ENCODE assay signal across 8 mouse cellular contexts in the genomic region with DNA sequence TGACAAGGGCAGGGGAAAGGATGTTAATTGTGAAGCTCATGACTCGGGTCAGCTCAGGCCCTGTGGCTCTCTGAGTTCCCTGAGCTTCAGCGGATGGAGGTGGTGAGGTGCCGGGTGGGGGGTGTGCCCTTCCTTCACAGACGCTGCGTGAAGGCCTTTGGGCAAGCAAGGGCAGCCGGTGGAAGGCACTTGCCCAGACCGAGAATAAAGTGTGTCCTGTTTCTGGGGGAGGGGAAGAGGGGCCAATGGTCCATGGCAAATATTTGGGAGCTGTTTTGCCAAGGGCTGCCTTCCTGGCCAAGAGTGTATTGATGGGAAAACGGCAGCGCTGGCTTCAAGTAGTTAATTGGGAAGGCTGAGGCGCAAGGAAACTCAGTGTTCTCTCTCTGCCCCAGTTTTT. TPM values are rescaled to one million over a fixed set of nuclear protein-coding genes. Genes with fewer than 3 reads are reported as not detected.
A peak's percentile ranks its signal among the peaks of the same experiment; 100 is the strongest.
DNase-seq lines count a peak whose midpoint lies in the region; TF ChIP-seq lines count a peak whose summit lies in the region.

No protein-coding gene starts in this region.

- H3K9ac ChIP-seq in heart, adult 2 months (ENCODE audit: low read depth, low read length), result no peak overlapping the region

- DNase-seq in cerebellum, adult 11 months, result peak; percentile 4
- DNase-seq in cerebellum, adult 8-10 months, result no peak
- peak; percentile 64 to 69 for DNase-seq in right cerebral cortex, postnatal 10 days (ENCODE audit: low spot score in 2 of 2)
- no peak for DNase-seq in right cerebral cortex, postnatal 4 days
- DNase-seq in left cerebral cortex, postnatal 36 days (ENCODE audit: low spot score in 2 of 2), result peak; percentile 17 to 20
- no peak for DNase-seq in thymus, postnatal 25 days
- no peak for DNase-seq in heart, adult 18-20 months
- DNase-seq in heart, adult 2 months, result no peak

- no peak for TF ChIP-seq EP300 in heart, adult 2 months (IDR thresholded peaks at IDR 0.05; ENCODE audit: insufficient read depth, low read depth, low read length)

- no peak for TF ChIP-seq CTCF in heart, adult 2 months (IDR thresholded peaks at IDR 0.05)

- intact Hi-C loops in left cerebral cortex, postnatal 36 days (cut with DNase I), result loop anchor here (5.0 kb wide), 1 partner anchor 57 kb away; no protein-coding TSS in a partner anchor
- intact Hi-C loops in heart, adult 2 months (cut with DNase I), result no loop called here

- H3K27ac ChIP-seq in heart, adult 2 months, result no peak overlapping the region

- 13% methylated on average over 10 of the region's 10 CpGs for WGBS in heart, adult 2 months

- no peaks in the 10 kb centered on the region for H3K36me3 ChIP-seq in heart, adult 2 months (ENCODE audit: control insufficient read depth, insufficient read depth, low read length)

- no peaks in the 10 kb centered on the region for H3K79me2 ChIP-seq in heart, adult 2 months (replicated peaks; ENCODE audit: control insufficient read depth, insufficient read depth, low read length)

- H3K4me3 ChIP-seq in heart, adult 2 months, result no peak overlapping the region

- H3K4me1 ChIP-seq in heart, adult 2 months (ENCODE audit: control insufficient read depth, insufficient read depth, low read length), result no peaks in the 10 kb centered on the region; the same call in 1 of the 2 replicates

- TF ChIP-seq POLR2A in heart, adult 2 months (IDR thresholded peaks at IDR 0.05; ENCODE audit: insufficient read depth, low read depth, low read length), result no peak

- peaks cover 10% of the 10 kb centered on the region for H3K27me3 ChIP-seq in heart, adult 2 months (ENCODE audit: control insufficient read depth, insufficient read depth, low read length)

RNA-seq across cellular contexts. Expression of a gene that starts 1.4 kb away (rescaled TPM):
- 100 to 1,000 TPM; 134 to 153 TPM for total RNA-seq in left cerebral cortex, postnatal 36 days (2021)
- total RNA-seq in heart, adult 18-20 months (2021), result 1 to 10 TPM; 7.0 to 7.9 TPM
- total RNA-seq in heart, adult 2 months (2021), result 1 to 10 TPM; 5.5 to 6.2 TPM
- 15.7 and 22.1 TPM in 2 replicates for polyA plus RNA-seq in heart, adult 2 months (2012; rRNA removed)

RNA-seq across cellular contexts. Expression of a gene that starts 42.9 kb away (rescaled TPM):
- not detected for total RNA-seq in left cerebral cortex, postnatal 36 days (2021)
- total RNA-seq in heart, adult 18-20 months (2021), result not detected
- total RNA-seq in heart, adult 2 months (2021), result not detected
- polyA plus RNA-seq in heart, adult 2 months (2012; rRNA removed), result not detected in 2 replicates

Comparison
In these comparisons a context has a peak if more than half of its experiments do, and no peak if none do; other contexts are left out.
1. DNase-seq: peak in cerebellum, adult 11 months (single experiment), right cerebral cortex, postnatal 10 days (2 of 2) and left cerebral cortex, postnatal 36 days (2 of 2); none in cerebellum, adult 8-10 months (single experiment), right cerebral cortex, postnatal 4 days (single experiment), thymus, postnatal 25 days (single experiment), heart, adult 18-20 months (0 of 2) and heart, adult 2 months (0 of 2).
2. RNA of a gene that starts 1.4 kb away (total RNA-seq): 134 to 153 TPM in left cerebral cortex, postnatal 36 days; 7.0 to 7.9 TPM in heart, adult 18-20 months and 5.5 to 6.2 TPM in heart, adult 2 months; every median in the first group is over 10 times any median in the second.